Mouse (Mus musculus): ENCODE results near the gene Trib3.
"Not testable (repeated sequence)": the region's sequence is repeated elsewhere in the genome, so short reads cannot be mapped to it uniquely, and the experiment has no call there.

Trib3 gene

DNA sequence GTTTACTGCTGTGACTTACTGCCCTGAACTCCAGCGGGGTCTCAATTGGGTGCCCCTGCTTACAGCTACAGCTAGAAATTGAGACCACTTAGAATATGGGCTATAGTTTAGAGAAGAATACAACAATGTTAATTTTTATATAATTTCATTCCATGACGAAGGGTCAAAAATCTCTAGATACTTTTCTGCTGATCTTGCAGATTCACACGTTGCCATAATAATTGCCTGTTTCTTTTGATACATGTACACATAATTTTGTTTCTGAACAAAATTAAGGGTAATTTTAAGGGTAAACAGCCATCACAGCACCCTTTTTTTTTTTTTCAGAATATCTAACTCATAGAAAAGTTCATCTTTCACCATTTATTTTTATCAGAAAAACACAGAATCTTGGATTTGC lies 36.6 kb downstream of the Trib3 start:
- DNase-seq (ENCODE audit: low spot score in 2 of 2), result no peak

DNA sequence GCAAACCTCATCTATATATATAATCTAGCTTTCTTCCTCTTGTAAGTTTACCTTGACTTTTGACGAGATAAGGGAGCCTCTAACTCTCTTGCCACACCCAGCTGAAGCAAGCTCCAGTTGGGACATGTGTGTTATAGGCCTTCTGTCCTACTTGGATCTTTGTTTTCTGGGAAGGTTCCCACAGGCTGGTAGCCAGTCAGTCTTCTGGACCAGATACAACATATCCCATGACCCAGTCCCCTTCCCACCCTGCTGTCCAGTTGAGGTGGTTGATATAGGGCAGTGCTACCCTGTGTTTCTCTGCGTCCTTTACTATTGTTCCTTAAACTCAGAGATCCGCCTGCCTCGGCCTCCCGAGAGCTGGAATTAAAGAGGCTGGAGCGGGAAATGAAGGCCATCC lies 38.4 kb downstream of the Trib3 start:
- DNase-seq (ENCODE audit: low spot score in 2 of 2), result no peak

GRCm38 (mm10) chr2:152303781-152304180 lies 40.1 kb downstream of the Trib3 start:
- DNase-seq (ENCODE audit: low spot score in 2 of 2), result no peak

DNA sequence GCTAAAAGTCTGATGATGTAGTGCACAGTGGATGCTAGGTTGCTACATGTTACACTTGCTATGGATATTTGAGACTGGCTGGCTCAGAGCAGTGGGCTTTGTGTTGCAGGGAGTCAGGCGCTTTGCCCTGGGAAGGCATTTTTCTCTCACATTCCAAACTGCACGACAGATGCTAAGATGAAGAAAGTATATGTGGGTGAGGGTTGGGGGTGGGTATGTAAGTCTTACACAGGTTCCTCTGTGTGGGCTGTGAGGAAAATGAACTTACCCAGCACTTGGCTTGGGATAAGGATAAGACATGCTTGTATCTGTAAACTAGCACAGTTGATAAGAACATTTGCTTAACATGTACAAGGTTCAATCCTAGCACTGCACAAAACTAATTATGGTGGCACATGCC lies 41.0 kb downstream of the Trib3 start:
- no peak for DNase-seq (ENCODE audit: low spot score in 2 of 2)

- DNase-seq (ENCODE audit: low spot score in 2 of 2), result no peak
Measured at GRCm38 (mm10) chr2:152294541-152294940, 49.3 kb downstream of the Trib3 start.

GRCm38 (mm10) chr2:152293727-152294475 lies 49.9 kb downstream of the Trib3 start, which contains the start of gene Tbc1d20:
Gene Tbc1d20 (plus strand): TSS chr2:152293828.
- DNase-seq (ENCODE audit: low spot score in 2 of 2), result peak; percentile 89 to 92

DNA sequence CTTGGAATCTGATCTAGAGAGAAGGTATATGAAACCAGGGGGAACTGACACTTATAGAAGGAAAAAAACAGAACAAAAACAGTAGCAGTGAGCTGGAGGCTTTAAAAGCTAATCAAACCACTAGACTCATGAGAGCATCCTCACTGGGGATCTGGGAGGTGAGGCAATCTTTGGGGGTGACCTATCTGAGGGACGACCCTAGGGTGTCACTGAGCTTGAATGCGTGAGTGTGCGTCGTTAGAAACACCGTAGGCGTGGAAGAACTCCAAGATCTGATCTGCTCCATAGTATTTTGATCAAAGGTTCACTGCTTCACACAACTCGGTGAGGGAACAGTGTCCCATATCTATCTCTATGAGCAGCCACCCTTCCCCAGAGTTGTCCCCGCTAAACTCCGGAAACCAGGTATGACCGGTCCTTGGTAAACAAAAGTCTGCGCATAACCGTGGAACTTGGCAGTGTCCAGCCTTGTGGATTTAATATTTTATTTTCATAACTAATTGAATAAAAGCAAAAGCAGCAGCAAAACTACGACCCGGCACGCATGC lies 50.6 kb downstream of the Trib3 start:
- no peak for DNase-seq (ENCODE audit: low spot score in 2 of 2)

DNA sequence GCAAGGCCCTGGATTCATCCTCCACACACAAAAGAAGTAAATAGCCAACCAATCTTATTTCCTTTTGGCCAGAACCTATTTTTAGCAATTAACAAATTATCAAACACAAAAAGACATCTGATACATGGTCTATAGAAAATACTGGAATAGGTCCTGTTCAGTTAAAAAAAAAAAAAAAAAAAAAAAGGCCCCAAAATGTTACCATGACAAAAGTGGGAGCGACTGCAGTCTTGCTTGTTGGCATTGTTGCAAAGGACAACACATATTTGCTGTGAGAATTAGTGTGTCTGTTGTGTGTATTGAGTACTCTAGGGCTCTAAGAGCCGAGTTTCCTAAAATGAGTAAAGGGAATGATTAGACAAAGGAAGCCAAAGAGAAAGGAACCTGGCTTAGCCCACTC lies 51.4 kb downstream of the Trib3 start:
- DNase-seq (ENCODE audit: low spot score in 2 of 2), result no peak

- DNase-seq (ENCODE audit: low spot score in 2 of 2), result not testable (repeated sequence)
Measured at GRCm38 (mm10) chr2:152289623-152290022, 54.2 kb downstream of the Trib3 start.

DNA sequence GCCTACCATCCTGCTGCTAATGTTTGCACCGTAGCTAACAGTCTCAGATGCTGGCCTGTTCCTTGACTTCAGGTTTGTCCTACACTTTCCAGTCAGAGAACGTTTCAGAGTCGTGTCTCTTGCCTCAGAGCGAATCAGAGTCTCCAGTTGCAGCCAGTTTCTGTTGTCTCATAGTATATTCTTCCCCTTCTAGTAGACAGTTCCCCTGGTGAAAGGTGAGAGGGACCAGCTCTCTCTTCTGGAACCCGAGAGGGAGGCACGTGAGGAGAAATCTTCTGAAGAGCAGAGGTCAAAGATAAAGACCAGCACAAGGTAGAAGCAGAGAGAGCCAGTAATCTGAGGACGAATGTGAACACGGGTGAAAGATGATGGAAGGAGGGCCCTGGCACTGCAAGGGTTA lies 55.8 kb downstream of the Trib3 start:
- no peak for DNase-seq (ENCODE audit: low spot score in 2 of 2)

- DNase-seq (ENCODE audit: low spot score in 2 of 2), result no peak
Measured at GRCm38 (mm10) chr2:152287560-152287959, 56.3 kb downstream of the Trib3 start.

Measured in natural killer cell, adult 2 months (primary cell).